Mouse (Mus musculus) cortical plate, adult 2 months (tissue): ENCODE measurements around the gene Trim2. TPM values are rescaled to one million over a fixed set of nuclear protein-coding genes. Genes with fewer than 3 reads are reported as not detected.

Experiments used
- H3K27ac ChIP-seq: fragments of 200-500 bp; 2 replicates; pipeline ENCODE4 v1.5.1; 2012; ENCODE audit warnings: low read length, control low read depth, inconsistent platforms; ENCODE audit not compliant: insufficient read depth
- H3K4me1 ChIP-seq: fragments of 200-500 bp; 2 replicates; pipeline ENCODE4 v1.6.1; 2011; ENCODE audit warnings: low read length; ENCODE audit not compliant: control insufficient read depth, insufficient read depth
- H3K4me3 ChIP-seq: fragments of 200-500 bp; 2 replicates; pipeline ENCODE4 v1.5.1; 2011; ENCODE audit warnings: mild to moderate bottlenecking, low read length, control low read depth; ENCODE audit not compliant: insufficient read depth
- CTCF ChIP-seq: fragments of 200-500 bp; IDR thresholded peaks from 2 replicates; pipeline ENCODE4 v1.5.1; 2011; ENCODE audit warnings: mild to moderate bottlenecking, control low read depth, low read length; ENCODE audit not compliant: insufficient read depth; ENCODE audit errors: extremely low read depth
- POLR2A ChIP-seq: fragments of 200-500 bp; IDR thresholded peaks from 2 replicates; pipeline ENCODE4 v1.6.1; 2011; ENCODE audit warnings: mild to moderate bottlenecking, low read length, control low read depth; ENCODE audit not compliant: insufficient read depth; ENCODE audit errors: extremely low read depth
- polyA plus RNA-seq: library from polyadenylated mRNA; depleted of rRNA; stranded (reverse); fragments of >200 nt; gene quantifications from 2 replicates; pipeline ENCODE4 v1.2.3, GENCODE M21; 2012; rRNA removed

The Trim2 gene
- 87.4 and 101 TPM in 2 replicates for polyA plus RNA-seq

DNA sequence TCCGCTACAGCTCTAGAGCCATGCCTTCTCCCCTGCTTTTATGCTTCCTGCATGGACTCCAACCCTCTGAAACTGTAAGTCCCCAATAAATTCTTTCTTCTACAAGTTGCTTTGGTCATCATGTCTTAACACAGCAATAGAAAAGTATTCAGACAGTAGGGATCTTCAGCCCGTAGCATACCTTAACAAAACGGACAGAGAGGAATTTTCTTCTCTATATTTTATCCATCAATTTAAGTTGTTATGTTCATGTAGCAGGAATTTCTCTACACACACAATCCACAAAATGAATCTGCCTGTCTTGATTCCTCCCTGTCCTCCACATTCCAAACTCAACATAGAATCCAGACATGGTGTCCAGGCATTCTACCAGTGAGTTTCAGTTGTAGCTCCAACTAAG, at the start of gene Trim2:
Trim2 (minus strand) TSS at position 101 of the 400 bp plus-strand sequence.
- TF ChIP-seq POLR2A (no peak), CTCF (no peak)
- H3K4me1 ChIP-seq: no peaks in the 10 kb centered on the region
- H3K27ac ChIP-seq: no peak within 1 kb of the TSS
- H3K4me3 ChIP-seq: peak within 1 kb of the TSS; percentile 46; the same call in 1 of the 2 replicates

DNA sequence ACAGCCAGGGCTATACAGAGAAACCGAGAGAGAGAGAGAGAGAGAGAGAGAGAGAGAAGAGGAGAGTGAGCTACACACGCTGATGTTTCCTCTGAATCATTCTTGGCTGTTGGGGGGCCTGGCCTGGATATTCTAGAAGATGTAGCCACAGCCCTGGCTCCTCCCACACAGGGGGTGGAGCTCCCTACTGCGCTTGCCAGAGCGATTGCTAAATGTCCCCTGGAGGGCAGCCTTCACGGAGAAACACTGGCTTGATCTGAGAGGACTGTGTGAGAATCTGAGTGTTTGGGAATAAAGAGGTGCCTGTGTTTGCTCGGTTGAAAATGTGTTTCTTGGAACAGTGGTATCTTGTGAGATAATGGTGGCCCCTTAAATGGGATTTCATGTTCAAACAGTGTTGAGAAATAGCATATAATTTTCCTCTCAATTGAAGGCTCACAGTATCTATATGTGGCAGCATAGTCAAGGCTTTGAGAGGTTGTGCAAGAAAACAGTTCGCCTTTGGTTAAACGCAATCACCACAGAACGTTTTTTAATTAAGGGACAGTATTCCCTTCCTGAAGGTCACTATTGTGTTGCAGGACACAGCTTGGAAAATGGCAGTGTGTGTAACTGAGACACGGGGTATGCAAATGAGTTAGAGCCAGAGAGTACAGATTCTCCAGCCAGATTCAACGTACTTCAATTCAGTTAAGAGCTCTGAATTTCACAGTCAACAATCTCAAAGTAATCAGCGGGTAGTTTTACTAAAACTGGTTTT, 49.4 kb upstream of the Trim2 start:
- H3K27ac ChIP-seq: no peak overlapping the region
- H3K4me1 ChIP-seq: no peaks in the 10 kb centered on the region
- TF ChIP-seq POLR2A: no peak
- TF ChIP-seq CTCF: peak; percentile 6; the same call in 1 of the 2 replicates
- H3K4me3 ChIP-seq: no peak overlapping the region

DNA sequence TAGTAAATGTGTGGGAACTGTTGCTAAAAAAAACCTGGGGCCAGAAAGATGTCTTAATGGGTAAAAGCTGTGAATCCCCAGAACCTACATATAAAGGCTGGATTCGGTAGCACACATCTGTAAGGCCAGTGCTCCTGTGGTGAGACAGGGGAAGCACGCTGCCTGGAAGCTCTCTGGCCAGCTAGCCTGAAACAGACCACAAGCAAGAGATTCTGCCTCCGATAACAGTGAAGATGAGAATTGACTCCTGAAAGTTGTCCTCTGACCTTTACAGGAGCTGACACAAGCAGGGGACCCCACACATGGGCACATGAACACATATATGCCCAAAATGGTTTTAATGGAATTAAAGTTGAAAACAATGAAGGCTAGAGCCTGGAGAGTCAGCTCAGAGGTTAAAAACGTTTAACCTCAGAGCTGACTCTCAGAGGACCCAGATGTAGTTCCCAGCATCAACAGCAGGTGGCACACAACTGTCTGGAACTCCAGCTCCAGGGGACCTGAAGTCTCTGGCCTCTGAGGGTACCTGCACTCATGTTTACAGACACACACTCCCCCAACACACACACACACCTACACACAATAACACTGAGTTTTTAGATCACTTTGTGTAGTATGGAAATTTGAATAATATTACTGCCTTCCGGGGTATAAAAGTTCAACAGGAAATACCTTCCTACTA, 45.8 kb upstream of the Trim2 start:
- Histone ChIP-seq H3K4me1 (no peaks in the 10 kb centered on the region), H3K4me3 (no peak overlapping the region), H3K27ac (no peak overlapping the region)
- TF ChIP-seq POLR2A (no peak), CTCF (peak; percentile 73)

DNA sequence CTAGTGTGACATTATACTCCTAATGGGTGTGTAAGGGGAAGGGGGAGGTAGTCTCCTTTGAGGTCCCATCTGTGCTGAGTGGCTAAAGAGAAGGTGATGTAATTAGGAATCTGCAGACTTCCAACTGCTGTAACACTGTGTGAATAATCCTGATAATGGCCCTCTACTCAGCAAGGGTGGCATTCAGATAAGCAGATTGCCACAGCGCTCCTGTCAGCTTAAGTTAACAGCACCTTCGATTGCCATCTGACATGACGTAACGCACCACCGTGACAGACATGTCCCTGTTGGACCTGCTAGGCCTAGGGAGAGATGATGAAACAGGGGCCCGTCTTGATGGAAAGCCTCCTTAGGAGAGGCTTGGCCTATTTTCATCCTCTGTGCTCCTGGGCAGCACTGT, 43.6 kb upstream of the Trim2 start:
- Histone ChIP-seq H3K4me3 (no peak overlapping the region), H3K27ac (no peak overlapping the region), H3K4me1 (no peaks in the 10 kb centered on the region)
- TF ChIP-seq CTCF (no peak), POLR2A (no peak)

DNA sequence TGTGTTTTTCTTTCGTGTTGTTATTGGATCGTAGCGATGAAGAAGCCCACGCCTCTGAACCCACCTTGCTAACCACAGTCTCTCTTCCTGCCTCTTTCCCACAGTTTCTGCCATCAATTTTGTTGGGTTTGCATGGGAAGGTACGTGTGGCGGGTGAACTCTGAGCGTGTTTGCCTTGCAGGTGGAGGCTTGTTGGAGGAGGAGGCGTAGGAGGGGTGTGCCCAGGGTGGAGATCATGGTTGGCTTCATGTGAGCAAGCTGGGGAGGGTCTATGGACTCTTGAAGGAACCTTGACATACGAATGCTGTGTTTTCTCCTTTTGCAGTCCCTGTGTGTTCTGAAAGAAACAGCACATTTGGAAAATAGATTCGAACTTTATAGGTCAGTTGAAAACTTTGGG, 43.1 kb upstream of the Trim2 start:
- Histone ChIP-seq H3K4me3 (no peak overlapping the region), H3K4me1 (no peaks in the 10 kb centered on the region), H3K27ac (no peak overlapping the region)
- TF ChIP-seq CTCF: no peak
- no peak for TF ChIP-seq POLR2A

DNA sequence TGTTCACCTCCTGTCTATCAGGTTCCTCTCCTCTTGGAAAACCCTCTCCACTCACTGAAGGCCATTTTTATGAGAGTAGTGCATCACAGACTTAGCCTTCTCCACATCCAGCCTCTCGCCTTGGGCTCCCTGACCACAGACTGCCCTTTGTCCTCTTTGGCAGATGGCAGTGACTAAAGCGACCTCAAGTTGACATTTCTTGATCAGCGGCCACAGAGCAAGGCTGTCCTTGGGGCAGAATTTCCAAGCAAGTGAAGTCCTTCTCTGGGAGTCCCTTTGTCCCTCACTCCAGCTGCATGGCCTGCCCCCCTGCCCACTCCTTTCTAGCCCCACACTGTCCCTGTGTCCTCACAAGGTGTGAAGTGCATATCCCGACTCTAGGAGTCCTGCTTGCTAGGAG, 40.7 kb upstream of the Trim2 start:
- TF ChIP-seq CTCF: no peak
- no peak for TF ChIP-seq POLR2A
- no peak overlapping the region for H3K4me3 ChIP-seq
- H3K4me1 ChIP-seq: no peaks in the 10 kb centered on the region
- H3K27ac ChIP-seq: no peak overlapping the region

DNA sequence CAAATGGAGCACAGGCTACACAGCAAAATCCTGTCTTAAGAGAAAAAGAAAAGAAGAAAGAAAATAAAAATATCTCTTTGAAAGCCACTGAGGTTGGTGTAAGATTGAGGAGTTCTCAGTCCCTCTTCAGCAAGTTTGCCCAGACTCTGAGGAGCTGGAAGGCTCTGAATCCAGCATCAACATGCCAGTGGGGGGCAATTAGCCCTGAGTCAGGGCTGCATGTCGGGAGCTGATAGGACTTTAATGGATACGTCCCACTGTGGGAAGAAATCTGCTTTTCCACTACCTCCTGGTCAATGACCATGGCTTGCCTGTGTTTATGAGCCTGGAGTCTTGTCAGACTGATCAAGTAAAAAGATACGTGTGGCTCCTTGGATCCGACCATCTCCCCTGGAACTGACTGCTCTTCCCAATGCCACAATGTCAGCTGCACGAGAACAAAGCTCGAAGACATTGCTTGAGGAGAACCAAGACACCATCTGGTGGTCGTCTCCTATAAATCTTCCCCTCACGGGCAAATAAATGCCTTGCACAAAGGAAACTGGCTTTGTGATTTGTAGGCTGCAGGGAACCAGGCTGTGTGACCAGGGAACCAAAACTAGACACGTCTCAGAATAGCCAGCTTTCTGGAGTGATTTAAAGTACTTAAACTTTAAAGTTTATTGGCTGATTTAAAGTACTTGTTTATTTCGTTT, 39.9 kb upstream of the Trim2 start:
- no peaks in the 10 kb centered on the region for H3K4me1 ChIP-seq
- TF ChIP-seq POLR2A (no peak), CTCF (no peak)
- H3K27ac ChIP-seq: no peak overlapping the region
- no peak overlapping the region for H3K4me3 ChIP-seq

DNA sequence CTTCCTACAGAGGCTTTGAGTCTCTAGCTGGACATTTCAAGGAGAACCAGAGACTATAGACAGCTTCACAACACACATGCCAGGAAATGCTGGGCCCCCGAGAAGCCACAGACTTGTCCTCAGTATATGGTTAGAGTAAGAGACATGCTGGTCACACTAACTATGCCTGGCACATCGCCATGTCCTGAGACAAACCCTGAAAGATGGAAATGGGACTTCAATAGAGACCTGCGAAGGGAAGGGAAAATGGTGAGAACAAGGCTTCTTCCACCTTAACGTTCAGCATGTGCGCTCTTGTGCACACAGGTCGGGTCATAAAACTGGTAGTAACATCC, 38.9 kb upstream of the Trim2 start:
- TF ChIP-seq CTCF: no peak
- no peak for TF ChIP-seq POLR2A
- Histone ChIP-seq H3K4me1 (no peaks in the 10 kb centered on the region), H3K27ac (no peak overlapping the region), H3K4me3 (no peak overlapping the region)

DNA sequence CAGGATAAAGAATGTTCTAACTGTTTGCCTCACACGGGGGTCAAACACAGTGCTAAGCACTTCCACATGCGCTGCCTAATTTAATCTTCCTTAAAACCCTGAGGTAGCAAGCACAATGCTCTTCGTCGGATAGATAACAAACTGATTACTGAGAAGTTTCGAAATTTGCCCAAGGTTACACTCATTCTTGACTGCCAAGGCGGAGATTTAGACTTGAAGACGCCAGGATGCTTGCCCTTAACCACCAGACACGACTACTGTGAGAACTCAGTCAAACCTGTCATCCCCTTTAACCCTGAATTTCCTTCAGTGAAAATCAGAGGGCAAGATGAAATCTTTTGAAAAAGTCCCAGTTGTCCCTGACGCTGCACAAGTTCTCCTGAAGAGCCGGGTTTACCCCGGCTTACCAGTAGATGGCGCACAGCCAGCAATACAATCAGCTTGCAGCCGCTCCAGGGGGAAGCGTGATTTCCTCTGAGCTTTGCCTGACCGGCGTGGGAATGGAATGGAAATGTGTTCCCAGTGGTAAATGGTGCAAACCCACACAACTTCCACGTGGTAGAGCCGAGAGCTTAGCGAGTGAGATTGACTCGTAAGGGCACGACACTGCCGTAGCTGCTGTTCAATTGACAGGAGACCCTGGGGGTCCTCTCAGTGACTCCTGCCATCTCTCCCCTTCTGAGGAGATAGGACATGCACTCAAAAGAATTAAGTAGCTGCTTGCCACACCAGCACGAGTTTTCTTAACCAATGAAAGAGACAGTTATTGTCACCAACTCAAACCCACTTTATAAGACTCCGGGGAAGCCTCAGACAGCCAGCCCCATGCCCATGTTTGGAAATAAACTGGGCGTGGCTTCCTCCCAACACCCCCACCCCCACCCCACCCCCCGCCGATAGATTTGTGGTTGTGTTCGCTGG, 38.3 kb upstream of the Trim2 start:
- TF ChIP-seq POLR2A: no peak
- peak; percentile 72 for TF ChIP-seq CTCF
- H3K4me3 ChIP-seq: no peak overlapping the region
- no peak overlapping the region for H3K27ac ChIP-seq
- H3K4me1 ChIP-seq: no peaks in the 10 kb centered on the region
